Mouse (Mus musculus) heart, postnatal 10 days (tissue): ENCODE results near the gene Bhlhe40. TPM values are rescaled to one million over a fixed set of nuclear protein-coding genes. Genes with fewer than 3 reads are reported as not detected.

ENCODE experiments used
- DNase-seq, 2 experiments: peaks; one replicate each; pipeline ENCODE4 v3.0.0; 2021
- intact Hi-C: fragments of 180-260 bp; cut with DNase I; formaldehyde crosslinking; loops from one replicate; pipeline ENCODE4 v1.15.1; 2025
- total RNA-seq, 2 experiments: library from RNA; stranded (reverse); gene quantifications; 2 replicates each; pipeline ENCODE4 v1.2.3; 2021

The Bhlhe40 gene
- total RNA-seq, 2 experiments from 2014 or later, result 40.0 to 40.8 TPM

- no peak for DNase-seq
- intact Hi-C loops, result loop anchor here (2.0 to 5.0 kb wide), 3 partner anchors 204 to 614 kb away; no protein-coding TSS in a partner anchor
Observed at GRCm38 (mm10) chr6:108711192-108711964, 50.9 kb downstream of the Bhlhe40 start.

DNA sequence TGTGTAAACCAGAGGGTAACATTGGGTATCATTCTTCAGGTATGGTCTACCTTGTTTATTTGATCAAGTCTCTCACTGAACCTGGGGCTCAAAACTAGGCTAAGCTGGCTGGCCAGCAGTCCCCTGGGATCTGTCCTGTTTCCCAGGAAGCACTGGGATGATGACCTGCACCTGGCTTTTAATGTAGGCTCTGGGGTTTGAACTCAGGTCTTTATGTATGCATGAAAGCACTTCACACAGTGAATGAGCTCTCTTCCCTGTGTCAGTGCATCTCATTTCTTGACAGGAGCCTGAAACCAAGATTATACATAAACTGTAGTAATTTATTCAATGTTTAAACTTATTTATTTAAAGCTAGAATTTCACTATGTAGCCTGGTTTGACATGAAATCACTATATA, 51.7 kb downstream of the Bhlhe40 start:
- no peak for DNase-seq
- intact Hi-C loops, result loop anchor here (5.0 kb wide), 2 partner anchors 205 to 615 kb away; no protein-coding TSS in a partner anchor

- intact Hi-C loops, result loop anchor here (5.0 kb wide), 2 partner anchors 206 to 616 kb away; no protein-coding TSS in a partner anchor
- no peak for DNase-seq
Observed at GRCm38 (mm10) chr6:108713175-108713974, 52.9 kb downstream of the Bhlhe40 start.

Other genes starting within 250 kb of the Bhlhe40 start
- gene Arl8b, start 122.5 kb downstream of the Bhlhe40 start, total RNA-seq, result 10 to 100 TPM; 83.3 to 90.7 TPM
- gene Edem1, start 168.0 kb downstream of the Bhlhe40 start, total RNA-seq, result 10 to 100 TPM; 15.8 to 22.0 TPM